Mouse (Mus musculus) liver, adult 2 months (tissue): Measurements from ENCODE around the gene Cygb. TPM values are rescaled to one million over a fixed set of nuclear protein-coding genes. Genes with fewer than 3 reads are reported as not detected.

ENCODE experiments used
- DNase-seq: peaks from one replicate; pipeline ENCODE4 v3.0.0-alpha.2; 2011; ENCODE audit warnings: low read depth, low spot score; ENCODE audit errors: extremely low read depth
- H3K27ac ChIP-seq: fragments of 200-500 bp; replicated peaks from 2 replicates; pipeline ENCODE4 v1.5.1; 2012; ENCODE audit warnings: low read depth, mild to moderate bottlenecking, control low read depth, inconsistent platforms, low read length; ENCODE audit not compliant: insufficient read depth
- H3K27me3 ChIP-seq: fragments of 200-500 bp; 2 replicates; pipeline ENCODE4 v1.6.1; 2012; ENCODE audit warnings: mild to moderate bottlenecking, moderate library complexity, low read length, inconsistent platforms; ENCODE audit not compliant: control insufficient read depth, insufficient read depth
- H3K36me3 ChIP-seq: fragments of 200-500 bp; 2 replicates; pipeline ENCODE4 v1.6.1; 2012; ENCODE audit warnings: low read length, inconsistent platforms; ENCODE audit not compliant: control insufficient read depth, insufficient read depth
- H3K4me1 ChIP-seq: fragments of 200-500 bp; 2 replicates; pipeline ENCODE4 v1.6.1; 2011; ENCODE audit warnings: low read length; ENCODE audit not compliant: control insufficient read depth, insufficient read depth
- H3K4me3 ChIP-seq: fragments of 200-500 bp; 2 replicates; pipeline ENCODE4 v1.5.1; 2011; ENCODE audit warnings: low read depth, mild to moderate bottlenecking, control low read depth, low read length, moderate library complexity; ENCODE audit not compliant: insufficient read depth
- H3K79me2 ChIP-seq: fragments of 200-500 bp; 2 replicates; pipeline ENCODE4 v1.6.1; 2012; ENCODE audit warnings: inconsistent platforms, mild to moderate bottlenecking, low read length, moderate library complexity; ENCODE audit not compliant: control insufficient read depth, insufficient read depth
- H3K9ac ChIP-seq: fragments of 200-500 bp; 2 replicates; pipeline ENCODE4 v1.6.1; 2012; ENCODE audit warnings: low read depth, mild to moderate bottlenecking, control low read depth, inconsistent platforms, low read length
- CTCF ChIP-seq: fragments of 200-500 bp; IDR thresholded peaks from 2 replicates; pipeline ENCODE4 v1.5.1; 2011; ENCODE audit warnings: low read depth, low read length, control low read depth
- POLR2A ChIP-seq: fragments of 200-500 bp; IDR thresholded peaks from 2 replicates; pipeline ENCODE4 v1.6.1; 2011; ENCODE audit warnings: low read length, control low read depth; ENCODE audit not compliant: insufficient read depth; ENCODE audit errors: extremely low read depth
- WGBS: fragments of 180-500 bp; shearing (Covaris S2); methylation state at CpG from one replicate; pipeline ENCODE4 v1.1.7; 2018; 5-methylcytosine and 5-hydroxymethylcytosine counted together
- polyA plus RNA-seq: library from polyadenylated mRNA; depleted of rRNA; stranded (reverse); fragments of >200 nt; gene quantifications from 2 replicates; pipeline ENCODE4 v1.2.3, GENCODE M21; 2012
- total RNA-seq: library from RNA; depleted of rRNA; stranded (reverse); fragments of >200 nt; gene quantifications from 2 replicates; pipeline ENCODE4 v1.2.3, GENCODE M21; 2014

The Cygb gene
- total and polyA plus RNA-seq, 2 experiments, result 2.6 to 5.6 TPM

DNA sequence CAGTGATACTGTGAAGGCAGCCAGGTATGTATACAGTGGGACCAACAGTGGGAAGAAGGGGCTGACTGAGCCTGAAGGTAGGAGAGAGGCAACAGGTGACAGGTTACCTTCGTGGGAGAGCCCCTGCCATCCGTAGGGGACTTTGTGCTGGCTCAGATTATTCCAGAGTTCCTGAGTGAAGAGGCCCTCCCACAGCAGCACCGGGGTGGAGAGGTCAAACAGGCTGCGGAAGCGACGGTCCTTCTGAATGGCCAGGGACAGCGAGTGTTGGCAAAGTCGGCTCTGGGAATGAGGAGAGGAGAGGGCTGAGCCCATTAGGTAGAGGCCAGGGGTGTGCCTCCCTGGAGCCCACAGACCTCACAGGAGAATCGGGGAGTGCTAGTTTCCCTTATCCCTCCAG, 31.6 kb upstream of the Cygb start:
- H3K27me3 ChIP-seq, result no peaks in the 10 kb centered on the region
- no peaks in the 10 kb centered on the region for H3K79me2 ChIP-seq
- TF ChIP-seq POLR2A (no peak), CTCF (no peak)
- no peak overlapping the region for H3K9ac ChIP-seq
- WGBS, result 73% methylated on average over 9 of the region's 9 CpGs
- no peak overlapping the region for H3K27ac ChIP-seq
- DNase-seq, result no peak
- H3K36me3 ChIP-seq, result no peaks in the 10 kb centered on the region
- peaks cover 20% of the 10 kb centered on the region for H3K4me1 ChIP-seq
- no peak overlapping the region for H3K4me3 ChIP-seq

DNA sequence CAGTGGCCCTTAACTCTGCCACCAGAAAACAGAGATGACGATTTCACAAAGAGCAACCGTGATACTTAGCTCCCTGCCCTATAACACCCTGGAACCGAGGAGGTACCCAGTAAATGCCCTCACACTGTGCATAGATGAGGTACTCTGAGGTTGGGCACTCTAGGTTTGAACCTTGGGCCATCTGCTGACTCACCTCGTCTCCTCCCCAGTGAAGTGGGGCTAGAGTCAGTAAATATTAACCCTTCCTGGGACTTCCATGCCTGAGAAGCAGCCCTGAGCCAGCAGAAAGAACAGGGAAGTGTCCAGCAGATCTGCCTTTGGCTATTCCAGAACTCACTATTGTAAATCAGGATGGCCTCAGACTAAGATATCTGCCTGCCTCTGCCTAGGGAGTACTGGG, 29.7 kb upstream of the Cygb start:
- TF ChIP-seq CTCF (no peak), POLR2A (no peak)
- WGBS, result 46% methylated on average over 4 of the region's 4 CpGs

DNA sequence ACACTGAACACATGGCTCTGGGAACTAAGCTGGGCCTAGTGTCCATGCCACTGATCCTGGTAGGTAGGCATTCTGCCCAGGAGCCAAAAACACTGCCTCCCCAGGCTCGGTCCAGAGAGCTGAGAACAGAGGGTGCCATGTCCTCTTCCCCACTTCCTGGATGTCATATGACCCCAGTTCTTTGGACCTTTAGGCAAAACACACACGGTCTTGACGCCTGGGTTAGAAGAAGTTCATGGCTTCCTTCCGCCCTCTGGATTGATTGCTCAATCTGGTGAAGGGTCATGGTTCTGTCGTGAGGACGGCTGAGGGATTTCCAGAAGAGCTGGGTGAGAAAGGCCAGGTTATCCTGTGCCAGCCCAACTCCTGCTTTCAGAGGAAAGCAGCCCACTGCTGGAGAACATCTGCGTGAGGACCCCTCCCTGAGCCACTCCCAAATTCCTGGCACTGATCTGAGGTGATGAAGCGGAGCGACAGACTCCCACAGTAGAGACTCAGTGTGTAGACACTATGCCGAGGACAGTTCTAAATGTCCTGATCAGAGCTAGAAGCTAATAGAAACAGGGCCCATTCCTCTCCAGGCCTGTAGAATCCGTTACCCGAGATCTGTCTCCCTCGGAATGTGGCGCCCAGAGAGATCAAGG, 28.5 kb upstream of the Cygb start:
- WGBS, result 45% methylated on average over 14 of the region's 14 CpGs
- H3K9ac ChIP-seq, result no peak overlapping the region
- peaks cover 20% of the 10 kb centered on the region for H3K4me1 ChIP-seq
- peak; percentile 96 for DNase-seq
- H3K36me3 ChIP-seq, result no peaks in the 10 kb centered on the region
- no peaks in the 10 kb centered on the region for H3K79me2 ChIP-seq
- no peak overlapping the region for H3K4me3 ChIP-seq
- TF ChIP-seq CTCF (no peak), POLR2A (no peak)
- H3K27me3 ChIP-seq, result no peaks in the 10 kb centered on the region
- H3K27ac ChIP-seq, result peak overlapping the region; percentile 81

More for the DNA sequence above, 29.7 kb upstream of the Cygb start:
- H3K36me3 ChIP-seq, result no peaks in the 10 kb centered on the region
- no peak for DNase-seq
- no peak overlapping the region for H3K27ac ChIP-seq
- H3K79me2 ChIP-seq, result no peaks in the 10 kb centered on the region
- H3K27me3 ChIP-seq, result no peaks in the 10 kb centered on the region
- H3K4me1 ChIP-seq, result peaks cover 20% of the 10 kb centered on the region
- no peak overlapping the region for H3K9ac ChIP-seq
- H3K4me3 ChIP-seq, result no peak overlapping the region

DNA sequence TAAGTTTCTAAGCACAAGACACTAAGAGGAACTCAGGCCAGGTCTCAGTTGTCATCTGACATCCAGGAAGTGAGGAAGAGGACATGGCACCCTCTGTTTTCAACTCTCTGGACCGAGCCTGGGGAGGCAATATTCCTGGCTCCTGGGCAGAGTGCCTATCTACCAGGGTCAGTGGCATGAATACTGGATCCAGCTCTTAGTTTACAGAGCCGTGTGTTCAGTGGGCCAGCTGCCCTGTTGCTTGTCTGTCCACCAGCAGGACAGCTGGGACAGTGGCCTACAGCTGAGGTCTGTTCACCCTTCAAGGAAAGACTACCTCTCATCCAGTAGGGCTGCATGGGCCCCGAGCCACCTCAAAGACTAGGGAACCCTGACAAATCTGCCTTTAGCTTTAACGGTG, 27.0 kb upstream of the Cygb start:
- 40% methylated on average over 4 of the region's 4 CpGs for WGBS
- no peaks in the 10 kb centered on the region for H3K27me3 ChIP-seq
- no peak overlapping the region for H3K4me3 ChIP-seq
- no peaks in the 10 kb centered on the region for H3K79me2 ChIP-seq
- H3K36me3 ChIP-seq, result peaks cover 9% of the 10 kb centered on the region
- H3K27ac ChIP-seq, result peak overlapping the region; percentile 74
- DNase-seq, result peak; percentile 93
- no peak overlapping the region for H3K9ac ChIP-seq
- TF ChIP-seq POLR2A, result no peak
- TF ChIP-seq CTCF, result 0 out of 2 replicates have a peak, but pooled peaks have one; percentile 6
- H3K4me1 ChIP-seq, result peaks cover 20% of the 10 kb centered on the region

DNA sequence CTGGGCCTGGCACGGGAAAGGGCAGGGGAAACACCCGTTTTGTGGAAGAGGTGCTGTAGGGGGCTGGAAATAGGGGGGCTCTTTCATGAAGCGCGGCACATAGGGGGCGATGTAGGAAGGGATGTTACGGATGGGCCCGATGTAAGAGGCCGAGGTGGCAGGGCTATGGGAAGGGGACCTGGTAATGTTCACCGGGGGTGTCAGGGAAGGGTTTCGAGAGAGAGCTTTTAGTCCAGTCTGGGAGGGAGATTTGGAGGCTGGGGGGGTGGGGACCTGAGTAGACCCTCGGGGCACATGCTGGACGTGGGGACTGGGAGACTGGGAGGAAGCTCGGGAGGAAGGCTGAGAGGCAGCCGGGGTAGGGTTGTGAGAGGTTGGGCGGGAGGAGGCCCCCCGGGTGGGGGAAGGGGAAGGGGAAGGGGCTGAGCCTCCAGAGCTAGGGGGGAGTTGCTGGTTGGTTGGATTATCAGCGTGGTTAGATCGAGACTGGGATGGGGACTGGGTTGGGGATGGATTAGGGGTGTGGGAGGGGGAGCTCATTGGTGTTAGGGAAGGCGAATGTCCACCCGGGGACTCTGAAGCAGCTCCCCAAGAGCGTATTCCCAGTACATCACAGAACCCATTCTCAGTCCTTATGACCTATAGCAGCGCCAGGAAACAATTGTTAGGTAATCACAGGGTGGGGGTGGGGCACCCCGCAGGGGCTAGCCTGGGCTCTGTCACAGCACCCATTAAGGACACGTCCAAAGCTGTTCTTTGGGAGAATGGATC, 26.4 kb upstream of the Cygb start:
- WGBS, result 83% methylated on average over 24 of the region's 24 CpGs
- no peak for DNase-seq
- Histone ChIP-seq H3K27me3 (no peaks in the 10 kb centered on the region), H3K27ac (peak overlapping the region; percentile 35), H3K36me3 (peaks cover 14% of the 10 kb centered on the region), H3K79me2 (no peaks in the 10 kb centered on the region), H3K9ac (no peak overlapping the region), H3K4me3 (no peak overlapping the region), H3K4me1 (peaks cover 20% of the 10 kb centered on the region)
- TF ChIP-seq CTCF (no peak), POLR2A (no peak)

DNA sequence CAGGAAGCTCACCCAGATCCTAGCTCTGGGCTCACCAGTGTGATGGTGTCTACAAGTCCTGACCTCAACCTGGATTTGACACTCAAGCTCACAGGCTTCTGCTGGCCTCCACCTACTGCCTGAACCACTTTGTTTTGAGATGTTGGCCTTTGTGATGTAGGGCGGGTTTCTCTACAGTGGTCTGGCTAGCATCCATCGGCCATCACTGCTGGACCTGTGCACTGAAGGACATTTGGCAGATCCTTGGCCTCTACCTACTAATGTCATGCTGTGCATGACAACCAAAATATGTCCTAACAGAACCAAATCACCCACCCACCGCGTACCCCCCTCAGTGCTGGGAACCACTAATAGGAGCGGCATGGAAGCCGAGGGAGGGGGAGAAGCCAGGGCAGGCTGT, 25.0 kb upstream of the Cygb start:
- H3K4me1 ChIP-seq, result peaks cover 20% of the 10 kb centered on the region
- WGBS, result 82% methylated on average over 6 of the region's 6 CpGs
- no peaks in the 10 kb centered on the region for H3K27me3 ChIP-seq
- no peak overlapping the region for H3K27ac ChIP-seq
- no peak for TF ChIP-seq CTCF
- no peak for TF ChIP-seq POLR2A
- H3K9ac ChIP-seq, result no peak overlapping the region
- peak; percentile 63 for DNase-seq
- H3K4me3 ChIP-seq, result no peak overlapping the region
- H3K79me2 ChIP-seq, result no peaks in the 10 kb centered on the region
- peaks cover 28% of the 10 kb centered on the region for H3K36me3 ChIP-seq
